Mouse (Mus musculus) spleen, adult 2 months (tissue): Measurements from ENCODE around the gene Mrps26.

ENCODE experiments used
- CTCF ChIP-seq: fragments of 200-500 bp; IDR thresholded peaks from 2 replicates; pipeline ENCODE4 v1.5.1; 2011; ENCODE audit warnings: mild to moderate bottlenecking, inconsistent platforms; ENCODE audit not compliant: insufficient read depth, insufficient read length, insufficient replicate concordance; ENCODE audit errors: extremely low read depth
- POLR2A ChIP-seq: fragments of 200-500 bp; IDR thresholded peaks from 2 replicates; pipeline ENCODE4 v1.6.1; 2011; ENCODE audit warnings: low read depth, low read length, inconsistent platforms

- TF ChIP-seq CTCF = no peak
- no peak for TF ChIP-seq POLR2A
Observed at GRCm38 (mm10) chr2:130579791-130580190, 16.2 kb downstream of the Mrps26 start.
